Mouse (Mus musculus): Measurements from ENCODE around the gene Atg10. TPM values are rescaled to one million over a fixed set of nuclear protein-coding genes. Genes with fewer than 3 reads are reported as not detected.

Gene Atg10
- polyA plus RNA-seq, 1 experiment from 2014 or later, result 7.3 TPM

- Histone ChIP-seq H3K27ac (no peak overlapping the region), H3K79me2 (ENCODE audit: inconsistent target) (no peaks in the 10 kb centered on the region), H3K4me3 (ENCODE audit: inconsistent target) (no peak overlapping the region), H3K36me3 (ENCODE audit: inconsistent target) (no peaks in the 10 kb centered on the region)
- WGBS (ENCODE audit: missing documents), result 81% methylated on average over 6 of the region's 6 CpGs
Observed at GRCm38 (mm10) chr13:90980878-90981674, 242.7 kb downstream of the Atg10 start.

DNA sequence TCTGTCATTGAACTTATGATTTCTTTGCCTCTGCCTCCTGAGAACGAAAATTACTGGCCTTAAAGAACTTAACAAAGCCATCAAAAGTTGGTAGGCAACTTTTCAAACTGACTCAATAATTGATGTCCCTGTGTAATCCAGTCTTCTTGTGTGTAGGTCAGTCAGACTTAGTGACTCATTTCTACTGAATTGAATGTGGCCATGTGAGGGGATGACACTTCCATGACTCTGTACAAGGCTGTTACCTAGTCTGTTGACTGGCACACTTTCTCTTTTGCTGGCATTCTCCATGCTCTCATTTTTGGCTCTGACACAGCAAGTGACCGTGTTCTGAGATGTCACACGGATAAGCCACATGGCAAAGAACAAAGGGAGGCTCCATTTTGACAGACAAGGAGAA lies 246.7 kb downstream of the Atg10 start:
- H3K79me2 ChIP-seq (ENCODE audit: inconsistent target), result no peaks in the 10 kb centered on the region
- 92% methylated on average over 3 of the region's 3 CpGs for WGBS (ENCODE audit: missing documents)
- H3K4me3 ChIP-seq (ENCODE audit: inconsistent target), result no peak overlapping the region
- H3K36me3 ChIP-seq (ENCODE audit: inconsistent target), result no peaks in the 10 kb centered on the region
- H3K27ac ChIP-seq, result no peak overlapping the region

DNA sequence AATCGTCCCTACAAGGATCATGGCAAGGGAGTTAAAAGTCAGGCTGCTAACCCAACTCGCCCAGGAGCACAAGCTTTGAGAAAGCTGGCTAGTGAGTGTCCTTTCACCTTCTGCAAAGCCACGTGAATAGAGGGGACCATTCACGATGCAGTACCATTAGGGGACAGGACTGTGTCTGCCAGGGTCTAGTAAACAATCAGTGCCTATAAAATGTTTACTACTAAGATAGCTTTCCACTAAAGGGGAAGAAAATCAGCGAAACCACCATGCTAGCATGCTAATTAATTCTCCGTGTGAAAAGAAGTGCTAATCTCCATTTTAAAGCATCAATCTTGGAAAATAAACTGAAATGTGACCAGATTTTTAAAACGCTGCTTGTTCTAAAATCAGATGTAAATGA lies 250.4 kb downstream of the Atg10 start:
- H3K79me2 ChIP-seq (ENCODE audit: inconsistent target), result no peaks in the 10 kb centered on the region
- H3K36me3 ChIP-seq (ENCODE audit: inconsistent target), result no peaks in the 10 kb centered on the region
- WGBS (ENCODE audit: missing documents), result 89% methylated on average over 7 of the region's 7 CpGs
- H3K27ac ChIP-seq, result no peak overlapping the region
- H3K4me3 ChIP-seq (ENCODE audit: inconsistent target), result no peak overlapping the region

GRCm38 (mm10) chr13:90970259-90971017 lies 253.3 kb downstream of the Atg10 start:
- WGBS (ENCODE audit: missing documents), result 89% methylated on average over 10 of the region's 10 CpGs
- H3K79me2 ChIP-seq (ENCODE audit: inconsistent target), result no peaks in the 10 kb centered on the region
- H3K27ac ChIP-seq, result no peak overlapping the region
- no peaks in the 10 kb centered on the region for H3K36me3 ChIP-seq (ENCODE audit: inconsistent target)
- no peak overlapping the region for H3K4me3 ChIP-seq (ENCODE audit: inconsistent target)

DNA sequence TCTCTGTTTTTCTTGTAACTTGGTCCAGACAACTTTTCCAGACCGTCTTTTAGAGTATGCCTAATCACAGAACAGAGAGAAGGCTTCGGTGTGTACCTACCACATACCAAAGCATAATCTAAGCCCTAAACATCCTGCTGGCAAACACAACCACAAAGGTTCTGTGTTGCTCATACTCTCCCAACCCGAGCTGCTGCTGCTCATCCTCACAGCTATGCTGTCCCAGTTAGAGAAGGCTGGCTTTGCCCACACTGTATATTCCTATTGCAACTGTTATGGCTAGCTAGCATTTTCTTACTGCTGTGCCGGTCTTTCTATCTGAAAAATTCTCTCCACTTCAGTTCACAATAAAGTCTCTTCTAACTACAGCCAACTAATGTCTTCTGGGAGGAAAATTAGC lies 254.8 kb downstream of the Atg10 start:
- no peaks in the 10 kb centered on the region for H3K36me3 ChIP-seq (ENCODE audit: inconsistent target)
- H3K79me2 ChIP-seq (ENCODE audit: inconsistent target), result no peaks in the 10 kb centered on the region
- WGBS (ENCODE audit: missing documents), result 96% methylated on average over 4 of the region's 4 CpGs
- no peak overlapping the region for H3K27ac ChIP-seq
- H3K4me3 ChIP-seq (ENCODE audit: inconsistent target), result no peak overlapping the region

DNA sequence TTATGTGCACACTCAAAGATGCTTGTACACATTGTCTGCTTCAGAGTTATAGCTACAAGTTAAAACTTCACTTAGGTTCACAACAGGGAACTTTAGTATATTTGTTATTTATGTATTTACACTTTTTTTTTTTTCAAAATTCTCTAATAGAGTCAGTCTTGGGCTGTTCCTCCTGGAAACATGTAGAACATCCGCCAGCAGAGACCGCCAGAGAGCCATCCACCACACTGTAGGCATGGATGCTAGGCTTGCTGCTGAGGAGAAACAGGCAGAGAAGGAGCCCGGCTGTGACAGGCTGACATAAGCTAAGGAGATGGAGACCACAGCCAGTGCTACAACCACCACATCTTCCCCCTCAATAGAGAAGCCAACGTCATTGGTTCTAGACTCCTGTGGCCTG lies 256.3 kb downstream of the Atg10 start:
- H3K79me2 ChIP-seq (ENCODE audit: inconsistent target), result no peaks in the 10 kb centered on the region
- WGBS (ENCODE audit: missing documents), result 13% methylated on average over 4 of the region's 4 CpGs
- no peak overlapping the region for H3K4me3 ChIP-seq (ENCODE audit: inconsistent target)

DNA sequence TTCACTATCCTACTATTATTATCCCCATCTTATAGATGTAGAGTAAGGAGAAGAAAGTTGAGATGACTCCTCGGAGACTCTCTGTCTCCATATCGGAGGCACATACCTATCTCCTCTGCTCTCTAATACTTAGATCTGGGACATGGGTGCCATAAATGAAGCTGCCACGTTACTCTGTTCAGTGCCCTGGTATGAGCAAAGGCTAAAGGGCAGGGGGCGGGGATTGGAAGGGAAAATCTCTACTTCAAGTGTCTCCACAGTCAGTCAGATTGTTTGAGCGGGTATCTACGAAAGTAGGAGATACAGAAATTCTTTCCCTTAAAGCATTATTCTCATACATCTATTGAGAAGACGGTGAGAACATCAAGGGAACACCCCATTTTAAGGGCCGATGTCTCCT lies 257.8 kb downstream of the Atg10 start:
- no peaks in the 10 kb centered on the region for H3K36me3 ChIP-seq (ENCODE audit: inconsistent target)
- H3K4me3 ChIP-seq (ENCODE audit: inconsistent target), result no peak overlapping the region
- H3K79me2 ChIP-seq (ENCODE audit: inconsistent target), result no peaks in the 10 kb centered on the region
- no peak overlapping the region for H3K27ac ChIP-seq
- 92% methylated on average over 8 of the region's 8 CpGs for WGBS (ENCODE audit: missing documents)

More for the DNA sequence above, 256.3 kb downstream of the Atg10 start:
- H3K27ac ChIP-seq, result no peak overlapping the region
- no peaks in the 10 kb centered on the region for H3K36me3 ChIP-seq (ENCODE audit: inconsistent target)

GRCm38 (mm10) chr13:90964511-90964910 lies 259.3 kb downstream of the Atg10 start:
- H3K4me3 ChIP-seq (ENCODE audit: inconsistent target), result no peak overlapping the region
- WGBS (ENCODE audit: missing documents), result 81% methylated on average over 4 of the region's 4 CpGs
- no peaks in the 10 kb centered on the region for H3K79me2 ChIP-seq (ENCODE audit: inconsistent target)
- H3K27ac ChIP-seq, result no peak overlapping the region
- no peaks in the 10 kb centered on the region for H3K36me3 ChIP-seq (ENCODE audit: inconsistent target)

DNA sequence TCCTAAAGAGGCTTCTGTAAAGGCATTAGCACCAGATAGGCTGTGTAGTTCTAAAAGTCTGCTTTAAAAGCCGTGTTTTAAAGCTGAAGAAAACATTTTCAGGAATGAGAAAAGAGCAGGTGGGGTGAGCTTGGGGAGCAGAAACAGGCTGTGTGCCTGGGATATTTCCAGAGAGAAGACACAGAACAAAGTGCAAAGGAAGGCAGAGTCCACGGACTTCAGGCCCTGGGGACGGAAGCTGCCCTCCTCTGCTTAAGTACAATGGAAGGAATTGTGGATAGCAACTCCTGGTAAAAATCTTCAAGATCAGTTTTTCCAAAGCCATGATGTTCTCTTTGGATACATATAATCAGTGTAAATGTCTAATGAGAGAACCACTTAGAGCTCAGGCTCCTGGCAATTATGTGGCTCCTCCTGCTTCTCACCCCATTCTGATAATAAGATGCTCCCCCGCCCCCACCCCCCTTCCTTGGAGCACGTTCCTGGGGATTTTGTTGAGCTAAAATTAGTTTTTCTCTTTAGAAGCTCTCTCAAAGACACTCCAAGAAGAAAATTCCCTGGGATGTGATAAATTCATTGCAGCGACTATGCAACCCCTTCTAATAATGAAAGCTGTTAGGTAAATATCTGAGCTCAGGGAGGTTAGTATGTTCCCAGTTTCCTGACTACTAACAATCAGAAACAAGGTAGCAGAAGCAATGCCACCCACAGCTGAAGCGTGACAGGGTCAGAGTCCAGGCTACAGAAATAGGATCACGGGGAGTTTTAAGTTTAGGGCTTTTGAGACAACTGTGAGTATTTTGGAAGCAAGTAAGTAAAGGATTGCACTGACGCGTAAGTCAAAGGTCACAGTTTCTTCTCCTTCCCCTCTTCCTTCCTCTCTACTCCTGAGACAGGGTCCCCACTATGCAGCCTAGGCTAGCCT lies 260.7 kb downstream of the Atg10 start:
- Histone ChIP-seq H3K36me3 (ENCODE audit: inconsistent target) (no peaks in the 10 kb centered on the region), H3K27ac (no peak overlapping the region), H3K4me3 (ENCODE audit: inconsistent target) (no peak overlapping the region), H3K79me2 (ENCODE audit: inconsistent target) (no peaks in the 10 kb centered on the region)
- WGBS (ENCODE audit: missing documents), result 98% methylated on average over 10 of the region's 10 CpGs

GRCm38 (mm10) chr13:90960591-90960990 lies 263.2 kb downstream of the Atg10 start:
- H3K27ac ChIP-seq, result no peak overlapping the region
- no peak overlapping the region for H3K4me3 ChIP-seq (ENCODE audit: inconsistent target)
- H3K79me2 ChIP-seq (ENCODE audit: inconsistent target), result no peaks in the 10 kb centered on the region
- 97% methylated on average over 8 of the region's 8 CpGs for WGBS (ENCODE audit: missing documents)
- no peaks in the 10 kb centered on the region for H3K36me3 ChIP-seq (ENCODE audit: inconsistent target)

GRCm38 (mm10) chr13:90958894-90959293 lies 264.9 kb downstream of the Atg10 start:
- WGBS (ENCODE audit: missing documents), result 85% methylated on average over 2 of the region's 2 CpGs
- Histone ChIP-seq H3K4me3 (ENCODE audit: inconsistent target) (no peak overlapping the region), H3K36me3 (ENCODE audit: inconsistent target) (no peaks in the 10 kb centered on the region), H3K79me2 (ENCODE audit: inconsistent target) (no peaks in the 10 kb centered on the region), H3K27ac (no peak overlapping the region)

GRCm38 (mm10) chr13:90939600-90939999 lies 284.2 kb downstream of the Atg10 start:
- Histone ChIP-seq H3K27ac (no peak overlapping the region), H3K4me3 (ENCODE audit: inconsistent target) (no peak overlapping the region), H3K79me2 (ENCODE audit: inconsistent target) (no peaks in the 10 kb centered on the region), H3K36me3 (ENCODE audit: inconsistent target) (no peaks in the 10 kb centered on the region)
- 93% methylated on average over 5 of the region's 5 CpGs for WGBS (ENCODE audit: missing documents)

DNA sequence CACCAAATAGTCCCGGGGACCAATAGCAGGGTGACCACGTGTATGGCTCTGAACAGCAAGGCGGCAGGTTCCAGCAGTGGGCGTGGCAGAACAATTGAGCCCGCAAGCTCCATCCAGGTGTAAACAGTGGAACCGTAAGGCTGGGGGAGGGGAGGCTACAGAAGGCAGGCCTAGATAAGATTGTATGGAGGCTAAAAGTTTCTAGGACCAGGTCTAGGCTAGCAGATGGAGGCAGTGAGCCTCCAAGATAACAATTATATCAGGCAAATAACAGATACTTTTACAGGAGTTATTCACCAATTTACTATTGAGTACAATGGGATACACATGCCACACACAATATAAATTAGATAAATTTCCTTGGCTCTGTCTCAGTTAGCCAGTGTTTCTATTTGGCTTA lies 284.6 kb downstream of the Atg10 start:
- Histone ChIP-seq H3K27ac (no peak overlapping the region), H3K36me3 (ENCODE audit: inconsistent target) (no peaks in the 10 kb centered on the region), H3K79me2 (ENCODE audit: inconsistent target) (no peaks in the 10 kb centered on the region), H3K4me3 (ENCODE audit: inconsistent target) (no peak overlapping the region)
- WGBS (ENCODE audit: missing documents), result 95% methylated on average over 6 of the region's 6 CpGs

- no peaks in the 10 kb centered on the region for H3K36me3 ChIP-seq (ENCODE audit: inconsistent target)
- H3K27ac ChIP-seq, result no peak overlapping the region
- H3K79me2 ChIP-seq (ENCODE audit: inconsistent target), result no peaks in the 10 kb centered on the region
- 91% methylated on average over 7 of the region's 7 CpGs for WGBS (ENCODE audit: missing documents)
- H3K4me3 ChIP-seq (ENCODE audit: inconsistent target), result no peak overlapping the region
Observed at GRCm38 (mm10) chr13:90935852-90936251, 287.9 kb downstream of the Atg10 start.

Measured in macrophage (primary cell).